Mouse (Mus musculus) testis, adult 2 months (tissue): Measurements from ENCODE around the gene Dera. TPM values are rescaled to one million over a fixed set of nuclear protein-coding genes. Genes with fewer than 3 reads are reported as not detected.

Experiments used
- H3K27ac ChIP-seq: fragments of 200-500 bp; 2 replicates; pipeline ENCODE4 v1.5.1; 2012; ENCODE audit warnings: low read depth, low read length; ENCODE audit not compliant: control insufficient read depth, insufficient read depth
- H3K27me3 ChIP-seq: fragments of 200-500 bp; 2 replicates; pipeline ENCODE4 v1.6.1; 2012; ENCODE audit warnings: mild to moderate bottlenecking, low read length, moderate library complexity; ENCODE audit not compliant: control insufficient read depth, insufficient read depth
- H3K36me3 ChIP-seq: fragments of 200-500 bp; 2 replicates; pipeline ENCODE4 v1.6.1; 2012; ENCODE audit warnings: mild to moderate bottlenecking, low read length; ENCODE audit not compliant: control insufficient read depth, insufficient read depth
- H3K4me1 ChIP-seq: fragments of 200-500 bp; 2 replicates; pipeline ENCODE4 v1.6.1; 2012; ENCODE audit warnings: low read length; ENCODE audit not compliant: control insufficient read depth, insufficient read depth
- H3K4me3 ChIP-seq: fragments of 200-500 bp; 2 replicates; pipeline ENCODE4 v1.5.1; 2012; ENCODE audit warnings: low read depth, mild to moderate bottlenecking, low read length, moderate library complexity, mixed read lengths; ENCODE audit not compliant: control insufficient read depth
- CTCF ChIP-seq: fragments of 200-500 bp; IDR thresholded peaks from 2 replicates; pipeline ENCODE4 v1.5.1; 2012; ENCODE audit warnings: low read depth, mild to moderate bottlenecking, inconsistent platforms, low read length, moderate library complexity; ENCODE audit not compliant: control insufficient read depth, insufficient read depth, insufficient replicate concordance
- POLR2A ChIP-seq: fragments of 200-500 bp; IDR thresholded peaks from 2 replicates; pipeline ENCODE4 v1.6.1; 2012; ENCODE audit warnings: low read depth, mild to moderate bottlenecking, inconsistent platforms, low read length, moderate library complexity; ENCODE audit not compliant: control insufficient read depth
- polyA plus RNA-seq: library from polyadenylated mRNA; depleted of rRNA; stranded (reverse); fragments of >200 nt; gene quantifications from 2 replicates; pipeline ENCODE4 v1.2.3, GENCODE M21; 2012

Dera gene
- polyA plus RNA-seq, 1 experiment = 4.3 TPM

DNA sequence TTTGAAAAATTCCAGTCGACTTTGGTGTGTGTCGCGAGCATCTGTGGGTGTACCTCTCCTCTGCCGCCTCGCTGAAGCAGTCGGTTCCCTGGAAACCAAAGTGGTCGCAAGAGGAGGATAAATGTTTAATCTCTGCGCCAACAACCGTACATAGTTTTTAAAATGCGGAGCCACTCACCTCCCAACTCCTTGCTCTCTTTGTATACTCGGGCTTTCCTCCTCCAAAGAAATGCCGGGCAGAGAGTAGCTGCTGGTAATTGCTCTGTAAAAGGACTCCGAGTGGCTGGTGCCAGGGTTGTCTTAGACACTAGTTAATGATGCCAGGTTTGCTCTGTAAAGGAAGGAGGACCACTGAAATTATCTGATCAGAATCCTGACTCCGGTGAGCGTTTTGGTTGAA, 6.6 kb downstream of the Dera start:
- Histone ChIP-seq H3K27ac (no peak overlapping the region), H3K27me3 (no peaks in the 10 kb centered on the region), H3K36me3 (no peaks in the 10 kb centered on the region), H3K4me1 (no peaks in the 10 kb centered on the region), H3K4me3 (no peak overlapping the region)
- TF ChIP-seq POLR2A (no peak), CTCF (no peak)

DNA sequence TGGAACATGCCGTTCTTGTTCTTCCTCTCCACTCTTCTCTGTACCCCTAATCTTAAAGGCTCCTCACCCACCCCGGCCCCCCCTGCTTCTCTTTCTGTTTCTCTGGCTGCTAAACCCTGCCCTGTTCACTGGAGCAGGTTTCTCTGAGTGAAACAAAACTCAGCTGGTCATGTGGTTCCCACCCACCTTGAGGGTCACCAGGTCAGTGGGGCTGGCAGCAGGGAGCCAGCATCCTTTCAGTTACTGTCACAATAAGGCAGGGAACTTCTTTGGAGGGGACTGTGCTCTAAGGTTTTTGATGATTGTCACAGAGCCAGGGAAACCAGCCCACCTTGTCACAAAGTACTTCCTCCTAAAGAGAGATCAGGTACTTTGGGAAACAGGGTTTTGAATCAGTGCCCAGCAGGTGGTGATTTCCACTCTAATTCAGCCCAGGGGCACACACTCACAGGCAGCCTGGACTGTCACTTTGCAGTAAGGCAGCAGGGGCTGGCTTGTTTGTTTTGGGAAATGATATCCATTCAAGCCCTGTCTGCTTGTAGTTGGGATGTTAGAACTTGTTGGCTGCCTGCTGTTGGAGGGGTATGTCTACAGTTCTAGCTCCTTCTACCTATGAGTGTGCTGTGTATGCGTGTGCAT, 10.3 kb downstream of the Dera start:
- no peak overlapping the region for H3K27ac ChIP-seq
- no peaks in the 10 kb centered on the region for H3K4me1 ChIP-seq
- TF ChIP-seq CTCF (no peak), POLR2A (no peak)
- H3K27me3 ChIP-seq = no peaks in the 10 kb centered on the region
- no peak overlapping the region for H3K4me3 ChIP-seq
- H3K36me3 ChIP-seq = no peaks in the 10 kb centered on the region

DNA sequence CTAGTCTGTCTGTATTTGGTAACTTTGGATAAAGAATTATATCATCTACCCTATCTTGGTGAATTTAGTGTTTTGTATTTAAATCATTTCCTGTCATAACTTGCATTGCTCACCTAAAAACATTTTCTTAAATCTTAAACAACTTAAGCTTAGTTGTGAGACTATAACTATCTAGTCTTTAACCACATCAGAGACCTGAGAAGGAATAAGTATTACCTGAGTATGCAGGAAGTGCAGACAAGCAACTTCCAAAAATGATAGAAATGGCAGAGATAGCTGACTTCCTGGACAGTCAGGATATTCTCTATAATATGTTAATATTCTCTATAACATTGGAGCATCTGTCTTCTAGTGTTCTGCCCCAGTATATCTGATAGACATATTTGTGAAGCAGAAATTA, 11.8 kb downstream of the Dera start:
- Histone ChIP-seq H3K27ac (no peak overlapping the region), H3K4me3 (no peak overlapping the region), H3K4me1 (no peaks in the 10 kb centered on the region), H3K36me3 (no peaks in the 10 kb centered on the region), H3K27me3 (no peaks in the 10 kb centered on the region)
- TF ChIP-seq CTCF = no peak
- no peak for TF ChIP-seq POLR2A

DNA sequence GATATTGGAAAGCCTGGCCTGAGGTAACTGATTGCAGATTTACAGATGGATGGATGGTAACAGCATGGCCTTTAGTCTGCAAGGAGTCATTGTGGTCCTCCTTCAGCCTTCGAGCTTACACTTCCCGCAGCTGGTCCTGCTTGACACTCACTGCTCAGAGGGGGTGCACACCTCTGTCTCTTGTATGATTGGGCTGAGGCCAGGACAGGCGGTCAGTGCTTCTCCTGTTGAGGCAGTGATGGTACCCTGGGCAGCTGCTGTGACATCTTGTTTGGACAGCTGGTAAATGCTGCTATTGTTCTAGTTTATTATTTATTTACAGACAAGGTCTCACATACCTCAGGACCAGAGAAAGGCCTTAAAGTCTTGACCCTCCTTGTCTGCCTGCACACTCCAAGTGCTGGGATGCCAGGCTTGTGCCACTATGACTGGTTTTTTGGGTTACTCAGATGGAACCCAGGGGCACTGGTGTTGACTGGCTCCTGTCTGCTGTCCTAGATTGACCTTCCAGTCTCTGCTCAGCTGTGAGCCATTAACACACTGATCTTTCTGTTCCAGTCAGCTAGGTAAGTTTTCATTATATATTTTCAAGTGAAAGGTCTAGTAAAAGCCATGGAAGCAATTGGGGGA, 17.4 kb downstream of the Dera start:
- Histone ChIP-seq H3K27ac (no peak overlapping the region), H3K36me3 (no peaks in the 10 kb centered on the region), H3K4me1 (no peaks in the 10 kb centered on the region), H3K27me3 (no peaks in the 10 kb centered on the region), H3K4me3 (no peak overlapping the region)
- TF ChIP-seq POLR2A (no peak), CTCF (no peak)

DNA sequence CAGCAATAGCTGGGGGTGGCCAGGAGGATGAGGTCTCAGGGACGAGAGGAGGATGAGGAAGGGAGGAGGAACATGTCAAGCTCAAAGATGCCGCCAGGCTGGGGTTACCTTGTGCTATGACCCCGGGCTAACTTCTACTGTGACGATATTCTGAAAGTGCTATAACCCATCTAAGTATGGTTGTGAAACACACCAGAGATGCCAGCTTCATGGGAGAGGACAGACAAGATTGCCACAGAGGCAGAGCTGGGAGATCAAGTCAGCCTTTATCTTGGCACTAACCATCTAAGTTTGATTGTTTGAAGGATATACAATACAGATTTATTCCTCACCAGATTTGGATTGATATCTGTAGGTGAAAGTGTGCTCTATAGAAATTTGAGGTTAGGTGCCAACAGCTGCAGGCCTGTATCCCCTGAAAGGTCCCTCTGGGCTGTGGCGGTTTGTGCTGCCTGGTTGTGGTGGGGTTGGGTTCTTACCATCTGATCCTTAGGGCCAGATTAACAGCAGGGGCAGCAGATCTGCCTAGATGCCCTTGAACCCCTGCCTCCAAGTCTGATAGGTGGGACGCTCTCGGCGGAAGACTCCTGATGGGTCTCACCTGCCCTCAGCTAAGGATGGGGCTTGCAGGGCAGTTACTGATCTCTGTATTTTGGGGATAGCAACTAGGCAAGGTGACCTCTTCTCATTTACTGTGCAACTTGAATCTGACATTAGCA, 18.7 kb downstream of the Dera start:
- H3K36me3 ChIP-seq = no peaks in the 10 kb centered on the region
- no peaks in the 10 kb centered on the region for H3K27me3 ChIP-seq
- H3K4me3 ChIP-seq = no peak overlapping the region
- no peaks in the 10 kb centered on the region for H3K4me1 ChIP-seq
- no peak overlapping the region for H3K27ac ChIP-seq
- TF ChIP-seq CTCF = no peak
- no peak for TF ChIP-seq POLR2A

DNA sequence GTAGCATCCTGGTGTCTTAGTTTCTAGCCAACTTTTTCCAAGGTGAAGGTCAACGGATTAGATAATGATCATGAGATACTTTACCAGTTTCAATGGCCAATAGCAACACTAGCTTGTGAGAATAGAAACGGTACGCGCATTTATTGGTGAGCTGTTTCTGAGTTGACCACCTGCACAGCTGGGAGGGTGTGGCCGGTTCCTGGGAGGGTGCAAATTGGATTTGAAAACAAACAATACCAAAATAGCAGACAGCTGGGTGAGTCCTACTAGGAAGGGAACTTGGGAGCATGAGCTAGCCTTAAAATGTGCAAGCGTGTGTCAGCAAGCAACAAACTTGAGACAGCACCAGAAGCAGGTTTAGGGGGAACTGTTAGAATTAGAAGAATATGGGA, 19.3 kb downstream of the Dera start:
- Histone ChIP-seq H3K4me3 (no peak overlapping the region), H3K4me1 (no peaks in the 10 kb centered on the region), H3K27ac (no peak overlapping the region), H3K27me3 (no peaks in the 10 kb centered on the region), H3K36me3 (no peaks in the 10 kb centered on the region)
- TF ChIP-seq CTCF (no peak), POLR2A (no peak)

DNA sequence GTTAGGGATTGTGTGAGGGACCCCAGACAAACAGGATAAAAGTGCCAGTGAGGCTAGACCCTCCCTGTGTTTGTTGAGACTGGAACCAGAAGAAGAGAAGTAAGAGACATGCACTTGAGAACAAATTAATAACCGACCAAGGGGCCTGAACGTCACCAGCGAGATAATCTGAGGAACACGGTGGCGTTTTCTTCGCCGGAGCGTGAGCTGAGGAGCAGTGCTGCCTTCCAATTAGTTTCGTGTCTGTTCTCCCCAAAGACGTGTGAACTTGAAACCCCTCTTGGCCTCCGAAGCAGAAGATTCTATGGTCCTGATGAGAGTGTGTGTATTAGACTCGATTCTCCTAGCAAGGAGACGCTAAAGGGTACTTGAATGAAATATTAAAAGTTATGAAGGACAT, 19.8 kb downstream of the Dera start:
- no peaks in the 10 kb centered on the region for H3K4me1 ChIP-seq
- no peak overlapping the region for H3K4me3 ChIP-seq
- H3K27me3 ChIP-seq = no peaks in the 10 kb centered on the region
- no peak for TF ChIP-seq POLR2A
- TF ChIP-seq CTCF = no peak
- no peak overlapping the region for H3K27ac ChIP-seq
- no peaks in the 10 kb centered on the region for H3K36me3 ChIP-seq
